Mouse (Mus musculus) lung, embryonic 15.5 days (tissue): ENCODE results near the gene Gm3618. TPM values are rescaled to one million over a fixed set of nuclear protein-coding genes. Genes with fewer than 3 reads are reported as not detected.
A peak's percentile ranks its signal among the peaks of the same experiment; 100 is the strongest.
"Not testable (repeated sequence)": the region's sequence is repeated elsewhere in the genome, so short reads cannot be mapped to it uniquely, and the experiment has no call there.

ENCODE experiments used
- ATAC-seq: fragments of 200-750 bp; cut with Nextera tagmentation; 2 replicates; pipeline ENCODE4 v1.8.0; 2017; ENCODE audit warnings: moderate number of reproducible peaks, borderline replicate concordance; ENCODE audit not compliant: low FRiP score, low TSS enrichment; ENCODE audit errors: extremely low read depth
- H3K27ac ChIP-seq: fragments of 300-500 bp; sonication (generic); 2 replicates; pipeline ENCODE4 v1.5.1; 2015; ENCODE audit warnings: moderate library complexity, mild to moderate bottlenecking, inconsistent platforms
- H3K27me3 ChIP-seq: fragments of 300-500 bp; sonication (generic); 2 replicates; pipeline ENCODE4 v1.6.1; 2015; ENCODE audit warnings: inconsistent platforms
- H3K36me3 ChIP-seq: fragments of 300-500 bp; sonication (generic); 2 replicates; pipeline ENCODE4 v1.6.1; 2015; ENCODE audit warnings: inconsistent platforms
- H3K4me1 ChIP-seq: fragments of 300-500 bp; sonication (generic); 2 replicates; pipeline ENCODE4 v1.6.1; 2015; ENCODE audit warnings: inconsistent platforms
- H3K4me2 ChIP-seq: fragments of 300-500 bp; sonication (generic); 2 replicates; pipeline ENCODE4 v1.6.1; 2015; ENCODE audit warnings: inconsistent platforms, mild to moderate bottlenecking, moderate library complexity
- H3K4me3 ChIP-seq: fragments of 300-500 bp; sonication (generic); 2 replicates; pipeline ENCODE4 v1.5.1; 2015; ENCODE audit warnings: mild to moderate bottlenecking, inconsistent platforms
- H3K9ac ChIP-seq: fragments of 300-500 bp; sonication (generic); 2 replicates; pipeline ENCODE4 v1.6.1; 2015; ENCODE audit warnings: inconsistent platforms
- H3K9me3 ChIP-seq: fragments of 300-500 bp; sonication (generic); 2 replicates; pipeline ENCODE4 v1.6.1; 2016; ENCODE audit warnings: inconsistent platforms
- WGBS: fragments of 180-500 bp; shearing (Covaris S2); methylation state at CpG from one replicate; pipeline ENCODE4 v1.1.7; 2015; 5-methylcytosine and 5-hydroxymethylcytosine counted together
- polyA plus RNA-seq: library from polyadenylated mRNA; unstranded; fragments of >200 nt; fragmentation: Nextera tagmentation; extraction: Ambion mirVana; gene quantifications from 2 replicates; pipeline ENCODE4 v1.2.1, GENCODE M21; 2015

Gm3618 gene
- not detected in 2 replicates for polyA plus RNA-seq

DNA sequence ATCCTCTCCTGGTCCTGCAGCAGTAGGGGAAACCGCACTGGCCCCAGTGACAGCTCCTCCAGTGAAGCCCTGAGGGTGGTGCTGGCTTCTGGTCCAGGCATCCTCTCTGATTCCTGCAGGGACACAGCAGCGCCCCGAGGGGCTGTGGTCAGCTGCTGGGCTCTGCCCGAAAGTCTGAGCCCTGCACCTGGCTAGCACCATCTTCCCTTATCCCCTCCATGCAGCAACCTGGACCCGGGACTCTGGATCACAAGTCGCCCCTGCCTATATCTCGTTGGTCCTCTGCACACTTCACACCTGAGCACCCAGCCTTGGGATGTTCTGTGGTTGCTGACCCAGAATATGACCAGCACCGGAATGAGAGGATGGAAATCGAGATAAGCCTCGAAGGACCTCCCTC lies at the start of gene Gm3618:
Gene Gm3618 (minus strand): TSS at position 101 of the 400 bp plus-strand sequence.
- ATAC-seq, H3K9ac ChIP-seq, H3K27me3 ChIP-seq, H3K27ac ChIP-seq, H3K9me3 ChIP-seq, H3K4me2 ChIP-seq, H3K36me3 ChIP-seq, H3K4me3 ChIP-seq, H3K4me1 ChIP-seq: not testable (repeated sequence)
- no CpG with 5 or more reads among the region's 10 CpGs for WGBS

DNA sequence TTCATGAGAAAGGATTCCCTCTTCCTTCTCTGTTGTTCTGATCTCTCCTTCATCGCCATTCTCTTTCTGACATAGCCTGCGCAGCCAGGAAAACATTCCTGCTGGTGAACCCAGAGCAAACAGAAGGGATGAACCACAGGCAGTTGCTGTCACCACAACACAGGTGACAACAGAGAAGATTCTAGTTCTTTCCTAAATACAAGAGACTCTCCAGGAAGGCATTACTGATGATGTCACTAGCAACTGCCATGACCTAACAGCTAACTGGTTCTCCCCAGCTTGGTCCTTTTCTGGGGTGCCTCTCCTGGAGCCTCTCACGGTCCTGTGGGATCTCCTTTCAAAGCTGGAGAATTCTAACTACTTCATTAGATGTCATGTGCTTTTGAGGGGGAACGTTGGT lies 46.7 kb upstream of the Gm3618 start, which contains the start of gene Gm16440:
Gene Gm16440 (minus strand): TSS at position 101 of the 400 bp plus-strand sequence.
- H3K9ac ChIP-seq, H3K27me3 ChIP-seq, H3K9me3 ChIP-seq, H3K27ac ChIP-seq, H3K4me3 ChIP-seq, H3K4me1 ChIP-seq, H3K4me2 ChIP-seq, H3K36me3 ChIP-seq, ATAC-seq: not testable (repeated sequence)
- WGBS, result 77% methylated on average over 2 of the region's 4 CpGs

DNA sequence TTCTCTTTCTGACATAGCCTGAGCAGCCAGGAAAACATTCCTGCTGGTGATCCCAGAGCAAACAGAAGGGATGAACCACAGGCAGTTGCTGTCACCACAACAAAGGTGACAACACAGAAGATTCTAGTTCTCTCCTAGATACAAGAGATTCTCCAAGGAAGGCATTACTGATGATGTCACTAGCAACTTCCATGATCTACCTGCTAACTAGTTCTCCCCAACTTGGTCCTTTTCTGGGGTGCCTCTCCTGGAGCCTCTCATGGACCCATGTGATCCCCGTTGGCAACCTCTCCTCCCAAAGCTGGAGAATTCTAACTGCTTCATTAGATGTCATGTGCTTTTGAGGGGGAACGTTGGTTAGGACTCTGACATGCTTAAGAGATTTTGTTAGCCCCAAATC lies 38.7 kb downstream of the Gm3618 start, which contains the start of gene Gm21103:
Gene Gm21103 (minus strand): TSS at position 101 of the 400 bp plus-strand sequence.
- not testable (repeated sequence) for H3K9ac ChIP-seq, H3K4me2 ChIP-seq, H3K9me3 ChIP-seq, H3K27me3 ChIP-seq, H3K27ac ChIP-seq, H3K4me3 ChIP-seq, H3K36me3 ChIP-seq, ATAC-seq, H3K4me1 ChIP-seq
- 71% methylated on average over 2 of the region's 2 CpGs for WGBS

DNA sequence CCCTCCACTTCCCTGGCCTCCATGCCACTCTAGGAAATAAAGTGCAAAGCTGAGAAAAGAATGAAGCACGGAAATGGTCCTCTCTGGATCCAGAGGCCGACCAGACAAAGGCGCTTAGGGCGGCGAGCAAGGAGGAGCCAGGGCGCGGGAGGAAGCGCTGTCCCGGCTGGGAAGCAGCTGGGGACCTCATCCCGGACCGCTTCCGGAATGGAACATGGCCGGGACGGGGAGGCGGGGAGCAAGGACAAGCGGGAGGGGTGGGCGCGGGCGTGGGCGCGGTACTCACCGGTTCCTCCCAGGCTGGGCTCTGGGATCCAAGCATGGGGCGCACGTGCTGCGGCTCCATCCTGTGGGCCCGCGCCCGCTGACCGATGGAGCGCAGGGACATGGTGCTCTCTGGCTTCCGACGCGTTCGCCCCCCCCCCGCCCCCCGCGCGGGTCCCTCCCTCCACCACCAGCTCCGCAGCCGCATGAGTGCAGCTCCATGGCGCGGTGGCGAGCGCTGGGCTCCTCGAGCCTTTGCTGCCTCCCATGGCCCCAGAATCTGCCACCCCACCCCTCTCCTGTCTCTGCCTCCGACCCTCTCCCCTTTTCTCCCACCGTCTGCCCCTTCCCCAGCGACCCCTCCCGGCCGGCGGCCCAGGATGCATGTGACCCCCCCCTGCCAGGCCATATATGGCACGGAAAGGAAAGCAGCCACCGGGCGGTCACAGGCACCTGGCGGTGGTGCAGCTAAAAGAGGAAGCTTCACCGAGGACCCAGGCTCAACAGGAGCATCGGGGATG lies 56.4 kb downstream of the Gm3618 start, which contains the start of gene Gm3411:
Gene Gm3411 (minus strand): TSS at position 320 of the 785 bp plus-strand sequence.
- WGBS, result 2% methylated on average over 43 of the region's 57 CpGs
- not testable (repeated sequence) for H3K27ac ChIP-seq, H3K9me3 ChIP-seq, H3K27me3 ChIP-seq, H3K4me1 ChIP-seq, H3K36me3 ChIP-seq, ATAC-seq
- Histone ChIP-seq H3K4me2 (peak within 1 kb of the TSS; percentile 82), H3K4me3 (peak within 1 kb of the TSS; percentile 47), H3K9ac (peak within 1 kb of the TSS; percentile 27; the same call in 1 of the 2 replicates)

Other genes with a start within 250 kb of the Gm3618 start
- 0.35 and 0.52 TPM in 2 replicates for gene Gm8206, start 249.7 kb downstream of the Gm3618 start, polyA plus RNA-seq
- 1.2 TPM in 2 replicates for gene Gm3468, start 235.0 kb downstream of the Gm3618 start, polyA plus RNA-seq
- gene Gm3476, start 217.9 kb downstream of the Gm3618 start, polyA plus RNA-seq, result not detected in 2 replicates
- gene Gm21560, start 124.4 kb downstream of the Gm3618 start, polyA plus RNA-seq, result not detected in 2 replicates
- 0.67 and 1.1 TPM in 2 replicates for gene Gm3411, start 56.4 kb downstream of the Gm3618 start, polyA plus RNA-seq
- not detected in 2 replicates for gene Gm21103, start 38.8 kb downstream of the Gm3618 start, polyA plus RNA-seq
- gene Gm16440, start 46.6 kb upstream of the Gm3618 start, polyA plus RNA-seq, result not detected in 2 replicates
- 0.27 and 0.74 TPM in 2 replicates for gene Gm3591, start 68.8 kb upstream of the Gm3618 start, polyA plus RNA-seq
- not detected in 2 replicates for gene Gm3594, start 100.9 kb upstream of the Gm3618 start, polyA plus RNA-seq
- gene Gm8356, start 193.6 kb upstream of the Gm3618 start, polyA plus RNA-seq, result not detected in 2 replicates
- not detected in 2 replicates for gene Gm3629, start 246.9 kb upstream of the Gm3618 start, polyA plus RNA-seq